Mouse (Mus musculus): ENCODE data around the gene Sufu.

Gene Sufu

DNA sequence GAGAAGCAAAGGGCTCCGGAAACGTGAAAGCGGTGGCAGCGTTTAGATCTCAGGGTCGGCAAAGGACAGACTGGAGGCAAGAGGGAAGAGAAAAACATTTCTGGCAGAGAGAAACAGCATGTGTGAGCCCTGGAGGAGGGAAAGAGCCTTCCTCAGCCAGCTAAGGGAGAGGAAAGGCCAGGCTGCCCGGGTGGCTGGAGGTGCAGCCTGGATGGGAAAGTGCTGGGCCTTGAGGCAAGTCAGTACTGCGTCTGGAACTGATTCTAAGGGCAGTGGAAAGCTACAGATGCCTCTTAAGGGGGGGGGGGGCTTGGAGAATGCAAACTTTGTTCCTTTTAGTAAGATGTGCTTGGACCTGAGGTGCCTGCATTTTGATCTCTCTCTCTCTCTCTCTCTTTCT, 37.0 kb downstream of the Sufu start:
- DNase-seq (ENCODE audit: extremely low spot score) = no peak

DNA sequence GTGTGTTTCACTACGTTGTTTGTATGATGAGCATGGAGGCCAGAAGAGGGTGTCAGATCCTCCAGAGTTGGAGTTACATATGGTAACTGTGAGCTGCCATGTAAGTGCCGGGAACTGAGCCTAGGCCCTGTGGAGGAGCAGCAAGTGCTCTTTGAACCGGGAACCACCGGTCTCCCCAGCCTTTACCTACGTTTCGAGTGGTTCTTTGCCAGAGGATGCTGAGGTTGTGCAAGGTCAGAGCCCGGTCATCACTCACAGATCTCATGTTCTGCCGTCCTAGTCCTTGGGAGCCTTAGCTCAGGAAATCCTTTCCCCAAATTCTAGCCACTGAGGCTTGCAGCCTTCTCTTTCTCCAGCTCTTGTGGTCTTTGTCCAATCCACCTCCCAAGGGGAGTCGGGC, 37.5 kb downstream of the Sufu start:
- DNase-seq (ENCODE audit: extremely low spot score) = no peak

DNA sequence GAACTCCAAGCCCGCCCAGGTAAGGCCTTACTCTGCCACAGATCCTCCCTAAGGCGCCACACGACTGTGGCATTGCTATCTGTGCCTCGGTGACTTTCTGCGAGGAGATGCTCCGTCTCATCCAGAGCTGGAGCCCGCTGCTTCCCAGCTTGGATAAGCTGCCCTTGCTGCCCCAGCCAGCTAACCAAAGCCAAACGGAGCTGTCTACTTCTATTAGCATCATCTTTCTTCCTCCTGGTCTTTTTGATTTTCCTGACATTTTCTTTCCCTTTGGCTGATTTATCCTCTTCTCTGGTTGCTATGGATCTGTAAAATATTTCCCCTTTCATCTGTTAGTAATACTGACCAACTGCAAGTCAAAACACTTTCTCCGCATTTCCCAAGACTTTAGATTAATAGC, 37.9 kb downstream of the Sufu start:
- DNase-seq (ENCODE audit: extremely low spot score) = no peak

DNA sequence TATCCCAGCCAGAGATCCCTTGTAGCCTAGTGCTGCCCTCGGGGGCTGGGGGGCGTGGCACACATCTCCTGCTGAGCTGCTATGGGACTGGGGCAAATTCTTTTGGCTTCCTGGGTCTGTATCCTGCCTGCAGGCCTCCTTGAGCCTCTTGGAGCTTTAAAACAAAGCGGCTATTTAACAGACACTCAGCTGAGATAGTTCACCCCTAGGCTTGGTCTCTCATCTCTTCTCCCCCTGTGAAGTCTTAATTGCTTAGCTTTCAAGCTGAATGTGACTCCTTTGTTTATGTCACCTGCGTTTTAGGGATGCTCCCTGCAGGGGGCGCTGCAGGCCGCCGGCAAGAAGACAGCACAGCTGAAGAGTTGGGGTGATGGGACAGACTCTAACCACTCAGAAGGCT, 38.8 kb downstream of the Sufu start:
- DNase-seq (ENCODE audit: extremely low spot score) = peak; percentile 54

DNA sequence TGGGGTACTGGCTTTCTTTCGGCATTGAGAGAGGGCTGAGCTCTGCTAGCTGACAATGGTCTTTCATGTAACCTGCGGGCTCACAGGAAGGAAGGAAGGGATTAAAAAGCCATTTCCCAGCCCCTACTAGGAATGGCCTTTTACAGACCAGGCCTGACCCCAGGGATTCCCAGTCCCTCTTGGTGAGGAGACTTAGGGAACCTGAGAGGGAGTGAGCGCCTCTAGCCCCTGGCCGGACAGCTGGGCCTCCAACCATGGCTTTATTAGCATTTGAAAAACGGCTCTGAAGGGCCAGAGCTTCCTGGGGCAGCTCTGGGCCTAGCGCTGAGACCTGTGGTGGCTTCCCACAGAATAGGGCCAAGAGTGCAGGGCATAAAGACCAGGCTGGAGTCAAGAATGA, 46.8 kb downstream of the Sufu start:
- peak; percentile 39 for DNase-seq (ENCODE audit: extremely low spot score)

DNA sequence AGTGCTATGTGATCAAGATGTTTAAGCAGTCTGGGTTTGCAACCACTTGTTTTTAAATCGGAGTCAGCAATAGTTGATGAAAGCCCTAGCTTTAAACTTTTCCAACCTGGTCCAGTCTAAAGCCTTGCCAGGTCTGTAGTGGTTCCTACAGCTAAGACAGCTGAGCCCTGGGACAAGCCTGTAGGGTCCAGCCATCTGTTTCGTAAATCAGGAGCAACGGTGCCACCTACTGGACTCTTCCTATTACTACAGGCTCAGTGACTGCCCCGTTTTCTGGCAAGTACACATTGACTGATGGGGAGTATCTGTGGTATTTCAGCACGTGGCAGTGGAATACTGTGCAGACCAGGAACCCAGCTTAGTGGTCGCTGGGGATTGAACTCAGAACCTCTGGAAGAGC, 47.5 kb downstream of the Sufu start:
- DNase-seq (ENCODE audit: extremely low spot score) = peak; percentile 85

DNA sequence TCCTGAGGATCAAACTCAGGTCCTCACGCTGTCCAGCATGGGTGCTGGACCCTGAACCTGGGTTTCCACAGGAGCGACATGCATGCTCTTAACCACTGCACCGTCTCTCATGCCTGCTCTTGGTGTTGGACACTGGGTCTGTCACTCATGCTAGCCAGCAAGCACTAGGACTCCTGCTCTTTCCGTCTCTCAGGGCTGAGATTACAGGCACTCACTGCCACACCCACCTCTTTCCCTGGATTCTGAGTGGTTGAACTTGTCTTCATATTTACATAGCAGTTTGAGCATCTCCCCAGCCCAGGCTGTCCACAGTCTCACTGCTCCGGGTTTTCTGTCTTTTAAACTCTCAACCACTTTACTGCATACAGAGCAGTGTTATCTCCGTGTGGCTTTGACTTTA, 48.9 kb downstream of the Sufu start:
- no peak for DNase-seq (ENCODE audit: extremely low spot score)

DNA sequence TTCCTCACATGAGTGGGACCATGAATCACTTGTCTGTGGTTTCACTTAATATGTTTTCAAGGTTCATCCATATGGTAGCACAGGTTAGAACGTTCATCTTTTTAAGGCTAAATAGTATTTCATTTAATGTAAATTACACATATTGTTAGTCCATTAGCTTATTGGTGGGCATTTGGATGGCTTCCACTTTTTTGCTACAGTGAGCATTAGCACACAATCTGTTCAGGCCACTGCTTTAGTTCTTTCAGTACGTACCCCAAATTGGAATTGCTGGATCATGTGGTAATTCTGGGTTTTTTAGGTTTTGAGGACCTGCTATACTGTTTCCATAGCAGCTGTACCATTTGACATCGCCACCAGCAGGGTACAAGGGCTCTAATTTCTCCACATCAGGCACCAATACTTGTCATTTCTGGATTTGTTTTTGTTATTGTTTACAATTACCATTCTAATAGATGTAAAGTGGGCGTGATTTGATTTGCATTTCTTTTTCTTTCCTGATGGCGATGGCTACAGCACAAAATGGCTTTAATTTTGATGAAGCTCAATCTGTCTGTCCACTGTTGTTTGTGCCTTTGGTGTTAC, 49.8 kb downstream of the Sufu start:
- no peak for DNase-seq (ENCODE audit: extremely low spot score)

DNA sequence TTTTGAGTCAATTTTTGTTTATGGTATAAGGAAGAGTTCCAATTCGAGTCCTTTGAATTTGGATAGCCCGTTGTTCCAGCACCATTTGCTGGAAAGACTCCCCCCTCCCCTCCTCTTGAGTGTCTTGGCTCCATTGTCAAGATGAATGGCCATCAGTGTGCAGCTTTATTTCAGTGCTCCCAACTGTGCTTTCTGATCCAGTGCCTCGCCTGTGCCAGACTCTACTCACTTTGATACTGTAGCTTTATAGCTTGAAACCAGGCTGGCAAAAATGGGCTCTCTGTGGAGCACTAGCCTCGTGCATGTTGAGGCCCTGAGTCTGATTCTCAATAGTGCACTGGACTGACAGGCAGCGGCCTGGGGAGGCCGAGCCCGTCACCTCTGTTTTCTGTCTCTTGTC, 50.4 kb downstream of the Sufu start:
- no peak for DNase-seq (ENCODE audit: extremely low spot score)

DNA sequence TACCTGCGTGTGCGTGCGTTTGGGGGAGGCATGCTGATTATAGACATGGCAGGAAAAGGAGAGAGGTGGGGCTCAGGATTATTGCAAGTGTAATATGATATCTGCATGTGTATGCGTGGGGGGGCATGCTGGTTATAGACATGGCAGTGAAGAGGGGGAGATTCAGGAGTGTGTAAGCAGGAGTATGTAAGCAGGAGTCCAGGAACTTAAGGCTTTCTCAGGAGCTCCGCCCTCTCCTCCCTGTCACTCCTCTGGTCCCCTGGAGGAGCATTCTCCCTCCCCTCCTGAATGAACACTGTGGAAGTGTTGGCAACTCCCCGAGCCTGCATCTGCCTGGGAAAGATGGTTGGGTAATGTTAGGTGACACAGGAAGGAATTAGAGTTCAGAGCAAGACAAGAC, 51.2 kb downstream of the Sufu start:
- no peak for DNase-seq (ENCODE audit: extremely low spot score)

DNA sequence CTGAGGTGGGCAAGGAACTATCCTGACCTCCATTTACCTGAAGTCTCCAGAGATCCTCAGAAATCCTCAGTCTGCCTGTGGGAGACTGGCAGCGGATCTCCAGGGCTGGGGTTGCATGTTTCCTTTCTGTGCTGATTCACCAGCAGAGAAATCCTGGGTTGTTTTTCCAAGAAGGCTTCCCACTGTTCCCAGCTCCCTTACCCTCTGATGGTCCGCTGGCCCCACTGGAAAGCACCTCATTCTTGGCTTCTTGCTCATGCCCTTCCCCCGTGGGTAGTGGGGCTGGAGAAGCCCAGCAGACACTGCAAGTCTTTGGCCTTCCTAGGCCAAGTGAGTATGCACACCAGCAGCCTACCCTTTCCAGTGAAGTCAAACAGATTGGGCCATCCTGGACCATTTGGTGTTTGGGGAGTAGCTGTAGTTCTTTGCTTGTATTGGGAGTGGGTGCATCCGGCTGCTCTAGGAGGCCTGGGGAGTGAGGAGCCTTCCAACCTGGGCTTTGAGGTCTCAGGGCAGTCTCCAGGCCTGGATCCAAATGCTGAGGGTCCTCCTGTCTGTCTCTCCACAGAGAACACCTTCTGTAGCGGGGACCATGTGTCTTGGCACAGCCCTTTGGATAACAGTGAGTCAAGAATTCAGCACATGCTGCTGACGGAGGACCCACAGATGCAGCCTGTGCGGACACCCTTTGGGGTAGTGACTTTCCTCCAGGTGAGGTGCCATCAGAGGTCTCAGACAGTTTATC, 52.7 kb downstream of the Sufu start:
- DNase-seq (ENCODE audit: extremely low spot score) = no peak

DNA sequence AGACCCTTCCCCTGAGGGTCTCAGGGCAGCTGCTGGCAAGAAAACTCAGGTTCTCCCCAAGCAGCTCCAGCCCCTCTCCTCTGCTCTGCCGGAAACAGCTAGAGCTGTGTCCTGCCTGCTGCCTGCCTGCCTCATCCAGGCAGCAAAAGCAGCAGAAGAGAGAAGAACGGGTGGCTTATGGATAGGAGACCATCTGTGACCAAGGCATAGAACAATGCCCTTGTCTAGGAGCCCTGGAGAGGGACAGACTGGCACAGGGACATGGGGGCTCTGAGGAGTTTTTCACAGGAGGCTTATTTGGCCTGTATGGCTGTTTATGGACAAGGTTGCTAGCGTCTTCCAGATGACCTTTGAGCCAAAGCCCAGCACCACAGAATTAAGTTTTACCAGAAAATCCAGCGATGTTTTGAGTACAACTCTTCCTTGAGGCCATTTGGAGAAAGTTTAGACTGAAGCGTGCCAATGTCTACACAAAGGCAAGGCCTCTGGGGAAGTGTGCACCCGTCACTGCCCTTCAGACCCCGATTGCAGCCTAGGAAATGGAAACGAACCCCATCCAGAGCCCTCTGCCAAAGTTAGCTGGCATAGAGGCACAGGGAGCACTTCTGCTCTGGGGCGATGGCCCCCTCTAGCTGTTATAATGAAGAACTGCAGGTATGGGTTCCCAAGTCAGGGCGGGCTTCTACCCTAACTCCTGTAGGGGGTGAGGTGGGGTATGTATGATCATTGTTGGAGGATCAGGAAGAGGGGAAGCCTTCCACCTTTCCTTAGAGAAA, 55.5 kb downstream of the Sufu start:
- DNase-seq (ENCODE audit: extremely low spot score) = peak; percentile 48

DNA sequence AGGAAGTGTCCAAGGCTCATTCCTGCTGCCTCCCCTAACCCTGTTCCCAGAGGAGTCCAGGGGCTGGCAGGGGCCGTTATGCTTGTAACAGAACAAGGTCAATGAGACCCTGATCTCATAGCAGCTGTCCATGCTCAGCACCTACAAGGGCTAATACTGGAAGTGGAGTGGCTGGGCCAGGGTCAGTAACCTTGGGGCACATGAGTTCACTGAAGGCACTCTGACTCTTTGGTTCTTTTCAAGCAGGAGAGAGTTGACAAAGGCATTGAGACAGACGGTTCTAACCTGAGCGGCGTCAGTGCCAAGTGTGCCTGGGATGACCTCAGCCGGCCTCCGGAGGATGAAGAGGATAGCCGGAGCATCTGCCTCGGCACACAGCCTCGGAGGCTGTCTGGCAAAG, 56.2 kb downstream of the Sufu start:
- no peak for DNase-seq (ENCODE audit: extremely low spot score)

DNA sequence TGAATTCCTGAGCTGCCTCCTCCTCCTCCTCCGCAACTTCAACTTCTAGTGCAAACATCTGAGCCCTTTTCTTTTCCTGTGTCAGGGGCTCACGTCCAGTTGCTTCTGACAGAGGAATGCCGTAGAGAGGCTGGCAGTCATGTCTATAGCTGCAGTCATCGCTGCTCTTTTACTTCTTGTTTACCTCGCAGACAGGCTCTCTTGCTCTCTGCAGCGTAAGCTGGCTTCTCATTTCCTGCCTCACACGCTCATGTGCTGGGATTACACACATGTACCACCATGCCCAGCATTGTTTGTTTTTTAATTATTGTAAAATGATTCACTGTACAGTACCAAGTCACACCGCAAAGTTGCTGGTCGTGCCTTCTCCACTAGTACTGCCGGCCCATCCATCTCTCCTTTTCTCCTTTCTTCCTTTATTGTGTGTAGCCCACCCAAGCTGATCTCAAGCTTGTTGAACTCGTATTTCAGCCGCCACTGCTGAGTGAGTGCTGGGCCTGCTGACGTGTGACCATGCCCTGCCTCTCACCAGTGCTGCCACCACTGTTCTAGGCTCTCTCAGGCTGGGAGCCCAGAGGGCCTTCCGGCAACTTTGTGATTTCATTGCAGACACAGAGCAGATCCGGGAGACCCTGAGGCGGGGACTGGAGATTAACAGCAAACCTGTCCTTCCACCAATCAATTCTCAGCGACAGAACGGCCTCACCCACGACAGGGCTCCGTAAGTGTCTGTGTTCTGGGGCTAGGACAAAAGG, 57.6 kb downstream of the Sufu start:
- no peak for DNase-seq (ENCODE audit: extremely low spot score)

DNA sequence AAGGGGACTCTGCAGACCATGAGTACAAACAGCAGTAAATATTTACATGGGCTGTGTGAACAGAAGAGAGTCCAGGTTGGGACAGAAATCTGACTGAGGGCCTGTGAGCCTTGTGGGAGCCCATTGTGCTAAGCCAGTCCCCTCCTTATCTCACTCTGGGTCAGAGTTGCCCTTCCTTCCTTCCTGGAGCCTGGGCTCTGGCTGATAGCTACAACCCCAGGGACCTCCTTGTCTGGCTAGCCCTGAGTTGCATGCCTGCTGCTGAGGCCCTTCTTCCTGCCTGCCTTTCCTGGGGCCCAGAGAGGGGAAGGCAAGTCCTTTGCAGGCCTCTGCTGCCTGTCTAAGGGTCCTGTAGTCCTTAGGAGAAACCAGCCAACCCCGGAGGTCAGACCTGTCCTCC, 58.3 kb downstream of the Sufu start:
- DNase-seq (ENCODE audit: extremely low spot score) = no peak

DNA sequence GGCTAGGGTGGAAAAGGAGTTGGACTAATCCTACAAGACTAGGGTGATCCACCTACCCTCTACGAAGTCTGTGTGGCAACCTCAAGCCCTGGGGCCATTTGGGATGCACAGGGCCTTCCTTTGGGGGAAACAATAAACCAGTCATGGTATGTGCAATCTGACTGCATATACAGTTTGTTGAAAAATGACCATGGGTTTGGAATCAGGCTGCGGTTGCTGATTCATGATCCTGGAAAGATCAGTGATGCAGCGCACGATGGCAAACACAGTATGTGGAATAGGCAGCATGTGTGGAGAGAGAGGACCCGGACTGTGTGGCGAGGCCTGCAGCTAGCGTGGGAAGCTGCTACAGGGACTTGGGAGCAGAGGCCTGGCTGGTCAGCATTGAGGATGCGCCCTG, 58.9 kb downstream of the Sufu start:
- DNase-seq (ENCODE audit: extremely low spot score) = no peak

DNA sequence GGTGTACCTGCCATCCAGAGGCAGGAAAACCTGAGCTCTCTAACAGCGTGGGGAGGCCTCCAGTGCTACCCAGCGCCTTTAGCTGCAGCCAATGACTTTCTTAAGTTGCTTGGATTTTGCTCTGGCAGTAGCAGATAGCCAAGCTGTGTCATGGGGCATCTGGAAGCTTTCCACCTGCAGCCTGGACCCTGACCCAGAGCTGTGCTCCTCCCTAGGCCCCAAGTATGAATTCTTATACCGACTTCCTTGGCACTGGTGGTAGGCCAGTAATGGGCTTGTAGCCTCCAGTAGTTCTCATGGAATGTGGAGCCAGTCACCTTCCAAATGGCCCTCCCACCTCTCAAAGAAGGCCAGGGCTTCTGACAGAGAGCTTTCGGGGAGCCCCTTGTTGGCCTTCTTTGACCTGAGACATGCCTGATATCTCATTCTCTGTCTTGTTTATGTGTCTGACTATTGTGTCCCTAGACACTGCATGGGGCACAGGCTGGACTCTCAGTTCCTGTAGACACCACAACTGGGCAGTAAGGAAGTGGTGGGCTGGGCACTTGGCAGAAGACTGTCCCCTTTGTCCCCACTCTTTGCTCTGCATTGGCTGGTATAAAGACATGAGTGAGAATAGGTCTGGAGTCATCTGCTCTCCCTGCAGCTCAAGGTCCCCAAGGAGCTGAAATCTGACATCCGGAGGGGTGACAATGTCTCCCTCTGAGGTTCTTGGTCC, 59.5 kb downstream of the Sufu start:
- no peak for DNase-seq (ENCODE audit: extremely low spot score)

DNA sequence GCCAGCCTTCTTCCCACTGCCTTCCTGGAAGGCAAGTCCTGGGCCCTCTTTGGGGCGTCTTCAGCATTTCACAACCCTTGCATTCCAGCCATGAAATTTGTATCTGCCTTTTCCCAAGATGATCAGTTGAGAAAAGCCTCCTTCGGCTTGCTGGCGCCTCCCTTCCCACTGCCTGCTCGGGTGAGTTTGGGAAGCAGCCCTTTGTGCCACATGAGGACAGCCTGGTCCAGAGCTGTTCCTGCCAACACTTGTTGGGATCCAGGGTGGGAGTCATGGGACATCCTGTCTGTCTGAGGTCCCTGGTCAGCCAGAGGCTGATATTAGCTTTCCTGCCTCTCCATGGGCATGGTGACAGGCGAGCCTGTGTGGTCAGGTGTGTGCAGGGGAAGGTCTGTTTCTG, 61.1 kb downstream of the Sufu start:
- no peak for DNase-seq (ENCODE audit: extremely low spot score)

DNA sequence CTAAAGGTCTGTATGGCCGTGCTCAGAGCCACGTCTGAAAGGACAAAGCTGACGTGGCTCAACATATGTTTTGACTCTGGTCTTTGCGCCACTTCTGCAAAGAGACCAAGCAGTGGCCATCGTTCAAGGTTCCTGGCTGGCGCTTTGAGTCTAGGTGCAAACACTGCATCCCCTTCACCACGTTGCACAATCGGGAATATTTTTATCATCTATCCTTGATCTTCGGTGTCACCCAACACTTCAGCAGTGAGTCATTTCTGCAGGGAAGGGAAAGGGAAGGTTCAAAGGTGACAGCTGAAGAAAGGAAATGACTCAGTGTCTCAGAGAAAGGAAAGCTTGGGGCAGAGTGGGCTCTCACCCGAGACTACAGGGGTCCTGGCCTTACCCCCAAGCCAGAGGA, 62.6 kb downstream of the Sufu start:
- DNase-seq (ENCODE audit: extremely low spot score) = no peak

DNA sequence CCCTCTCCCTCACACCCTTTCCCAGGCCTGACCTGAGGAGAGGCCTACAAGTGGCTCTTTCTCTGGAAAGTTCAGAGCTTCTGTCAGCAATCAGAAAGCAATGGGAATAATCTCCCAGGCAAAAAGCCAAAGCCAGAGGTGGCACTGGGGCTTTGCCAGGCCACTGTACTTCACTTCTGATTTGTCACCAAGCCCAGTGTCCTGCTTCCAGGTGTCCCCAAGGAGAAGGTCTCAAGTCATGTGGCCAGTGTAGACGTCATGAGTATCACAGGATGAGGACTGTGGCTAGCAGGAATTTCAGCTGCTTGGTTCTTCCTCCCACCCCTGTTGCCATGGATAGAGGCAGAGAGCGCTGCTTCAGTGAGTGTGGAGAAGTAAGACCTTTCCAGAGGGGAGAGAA, 63.2 kb downstream of the Sufu start:
- DNase-seq (ENCODE audit: extremely low spot score) = no peak

DNA sequence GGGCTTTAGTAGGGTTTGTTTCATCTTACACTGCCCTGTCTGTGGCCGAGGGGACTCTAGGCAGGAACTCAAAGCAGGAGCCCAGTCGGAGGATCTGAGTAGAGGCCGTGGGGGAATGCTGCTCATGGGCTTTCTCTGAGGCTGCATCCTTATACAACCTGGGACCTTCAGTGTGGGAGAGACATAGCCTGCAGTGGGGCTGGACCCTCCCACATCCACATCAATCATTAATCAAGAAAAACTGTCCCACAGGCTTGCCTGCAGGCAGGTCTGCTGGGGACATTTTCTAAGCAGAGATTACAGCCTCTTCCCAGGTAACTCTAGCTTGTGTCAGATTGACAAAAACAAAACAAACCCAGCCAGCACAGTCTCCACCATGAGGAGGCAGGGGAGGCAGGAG, 65.9 kb downstream of the Sufu start:
- DNase-seq (ENCODE audit: extremely low spot score) = no peak

DNA sequence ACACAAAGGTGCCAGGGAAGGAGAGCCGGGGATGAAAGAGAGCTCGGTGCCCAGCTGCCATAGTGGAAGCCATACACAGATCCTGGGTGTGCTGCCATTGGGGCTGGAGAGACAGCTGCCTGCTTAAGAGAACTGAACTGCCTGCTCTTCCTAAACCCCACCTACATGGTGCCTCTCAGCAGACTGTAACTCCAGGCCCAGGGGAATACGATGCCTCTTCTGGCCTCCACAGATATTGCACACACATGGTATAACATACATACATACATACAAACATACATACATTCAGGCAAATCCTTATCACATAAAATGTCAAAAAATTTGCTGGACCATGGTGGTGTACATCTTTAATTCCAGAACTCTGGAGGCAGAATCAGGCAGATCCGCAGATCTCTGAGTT, 66.8 kb downstream of the Sufu start:
- DNase-seq (ENCODE audit: extremely low spot score) = no peak

All from embryo, embryonic 9.5 days (tissue).